ENCODE assay signal across 23 mouse cellular contexts in the genomic region with DNA sequence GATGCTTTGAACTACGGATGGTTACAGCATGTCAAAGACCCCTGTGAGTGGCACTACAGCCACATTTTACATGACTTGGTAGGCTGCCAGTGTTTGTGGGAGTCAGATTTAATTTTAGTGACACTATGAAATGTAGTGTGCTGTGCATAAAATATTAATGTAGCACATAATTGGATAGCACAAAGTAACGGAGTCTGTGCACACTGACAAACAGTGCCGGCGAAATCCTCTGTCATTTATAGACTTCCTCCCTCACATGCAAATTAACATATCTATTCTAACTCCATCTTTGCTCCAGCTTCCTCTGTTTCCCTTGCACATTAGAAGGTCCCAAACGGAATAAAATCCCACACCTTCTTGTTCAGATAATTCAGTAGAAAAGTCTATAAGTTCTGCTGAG.
"Had no signal": no experiment of that assay in that cellular context is flagged by ENCODE, and none has a peak within 500 bp of the region (broad histone marks: within the 10 kb centered on the region; RNA-seq: fewer than 3 reads in every experiment).

No protein-coding gene starts in this region.

- H3K9ac ChIP-seq: limb, embryonic 13.5 days; liver, embryonic 12.5 days; liver, embryonic 15.5 days; lung, embryonic 15.5 days; midbrain, embryonic 13.5 days; neural tube, embryonic 12.5 days had no signal

- H3K27ac ChIP-seq: kidney, postnatal 0 days; layer of hippocampus, adult 2 months; limb, embryonic 10.5 days; limb, embryonic 13.5 days; liver, embryonic 12.5 days; liver, embryonic 15.5 days; lung, embryonic 15.5 days; midbrain, embryonic 10.5 days; midbrain, embryonic 13.5 days; neural tube, embryonic 12.5 days had no signal

- H3K4me1 ChIP-seq: limb, embryonic 10.5 days; limb, embryonic 13.5 days; liver, embryonic 12.5 days; liver, embryonic 15.5 days; lung, embryonic 15.5 days; megakaryocyte, embryonic 14.5 days; midbrain, embryonic 10.5 days; midbrain, embryonic 13.5 days; neural tube, embryonic 12.5 days had no signal

- H3K4me2 ChIP-seq: limb, embryonic 13.5 days; liver, embryonic 12.5 days; liver, embryonic 15.5 days; lung, embryonic 15.5 days; midbrain, embryonic 13.5 days; neural tube, embryonic 12.5 days had no signal

- ATAC-seq: inflammation-experienced regulatory T-cells, adult 6 months; intestine, embryonic 16.5 days; liver, embryonic 12.5 days; midbrain, embryonic 13.5 days had no signal

- H3K36me3 ChIP-seq: limb, embryonic 10.5 days; limb, embryonic 13.5 days; liver, embryonic 12.5 days; liver, embryonic 15.5 days; lung, embryonic 15.5 days; midbrain, embryonic 10.5 days; midbrain, embryonic 13.5 days; neural tube, embryonic 12.5 days had no signal

- H3K4me3 ChIP-seq: layer of hippocampus, adult 2 months; limb, embryonic 10.5 days; limb, embryonic 13.5 days; liver, embryonic 12.5 days; liver, embryonic 15.5 days; lung, embryonic 15.5 days; megakaryocyte, embryonic 14.5 days; midbrain, embryonic 10.5 days; midbrain, embryonic 13.5 days; neural tube, embryonic 12.5 days had no signal

- H3K9me3 ChIP-seq: limb, embryonic 10.5 days; limb, embryonic 13.5 days; liver, embryonic 12.5 days; liver, embryonic 15.5 days; lung, embryonic 15.5 days; megakaryocyte, embryonic 14.5 days; midbrain, embryonic 10.5 days; midbrain, embryonic 13.5 days; neural tube, embryonic 12.5 days had no signal

- DNase-seq: kidney, adult 2 months; kidney, postnatal 25 days; layer of hippocampus, adult 9-11 months; liver; lung, adult 18-20 months; lung, postnatal 10 days; lung, postnatal 36 days; thymus, adult 2 months; thymus, postnatal 14 days; thymus, postnatal 4 days had no signal

- H3K27me3 ChIP-seq: limb, embryonic 13.5 days; liver, embryonic 12.5 days; liver, embryonic 15.5 days; lung, embryonic 15.5 days; megakaryocyte, embryonic 14.5 days; midbrain, embryonic 13.5 days; neural tube, embryonic 12.5 days had no signal
